Mouse (Mus musculus) gastrocnemius, adult 18-20 months (tissue): Measurements from ENCODE around the gene Cacna1d. TPM values are rescaled to one million over a fixed set of nuclear protein-coding genes. Genes with fewer than 3 reads are reported as not detected.

Experiments used
- DNase-seq: peaks from one replicate; pipeline ENCODE4 v3.0.0; 2021; ENCODE audit warnings: low spot score
- total RNA-seq, 2 experiments: library from RNA; stranded (reverse); gene quantifications; 2 replicates each; pipeline ENCODE4 v1.2.3; 2021

Cacna1d gene
- total RNA-seq, 2 experiments from 2014 or later, result 0.26 to 0.37 TPM

DNA sequence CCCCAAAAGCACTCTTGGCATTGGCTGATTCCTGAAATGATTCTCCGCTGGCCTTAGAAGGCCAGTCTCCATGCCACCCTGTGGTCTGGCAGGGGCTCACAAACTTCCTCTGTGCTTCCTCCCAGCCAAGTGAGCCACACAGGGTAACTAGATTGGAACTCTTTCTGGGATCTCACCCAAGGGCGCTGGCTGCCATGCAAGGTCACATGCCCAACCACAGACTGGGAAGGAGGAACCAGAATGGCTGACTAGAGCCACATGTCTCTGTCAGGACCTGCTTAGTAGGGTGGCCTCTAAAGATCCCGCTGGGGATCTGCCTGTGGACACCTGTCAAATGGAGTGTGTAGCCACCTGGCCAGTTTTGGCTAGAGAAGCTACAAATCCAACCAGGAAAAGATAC lies 273.1 kb downstream of the Cacna1d start:
- DNase-seq, result peak; percentile 69

DNA sequence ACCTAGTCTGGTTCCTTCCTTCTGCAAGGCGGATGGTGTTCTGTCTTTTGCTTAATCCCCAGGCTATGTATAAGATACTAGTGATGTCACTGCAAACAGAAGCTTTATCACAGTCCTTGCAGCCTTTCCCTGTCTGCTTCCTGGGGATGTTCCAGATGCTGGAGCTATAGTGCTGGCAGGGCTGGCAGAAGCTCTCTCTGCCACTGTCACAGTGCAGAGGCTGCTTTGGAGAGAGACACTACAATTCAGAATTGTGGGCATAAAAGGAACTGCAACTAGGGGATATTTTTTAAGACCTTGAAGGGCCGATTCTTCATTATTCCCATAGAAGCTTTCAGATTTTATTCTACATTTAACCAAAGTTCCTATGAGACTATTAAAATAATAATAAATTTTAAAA lies 274.1 kb downstream of the Cacna1d start:
- no peak for DNase-seq

GRCm38 (mm10) chr14:30208156-30208555 lies 283.1 kb downstream of the Cacna1d start:
- DNase-seq, result no peak

DNA sequence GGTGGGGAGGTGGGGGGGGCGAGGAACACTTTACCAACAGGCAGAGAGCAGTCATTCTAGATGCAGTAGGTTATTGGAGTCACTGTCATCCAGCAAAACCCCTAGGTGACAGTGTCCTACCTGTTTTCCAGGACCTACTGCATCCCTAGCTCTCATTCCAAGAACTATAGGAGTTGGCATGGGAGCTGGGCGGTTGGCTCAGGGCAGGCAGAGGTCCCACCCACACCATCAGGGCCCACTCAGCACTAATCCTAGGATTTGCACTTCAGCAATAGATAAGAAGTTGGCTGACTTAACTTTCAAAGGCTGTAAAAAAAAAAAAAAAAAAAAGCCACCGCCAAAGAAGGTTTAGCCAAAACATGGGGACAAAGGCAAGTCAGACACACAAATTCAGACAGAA lies 285.4 kb downstream of the Cacna1d start:
- DNase-seq, result no peak

- DNase-seq, result no peak
These were observed 286.7 kb downstream of the Cacna1d start for GRCm38 (mm10) chr14:30204526-30204925.

GRCm38 (mm10) chr14:30200310-30200709 lies 290.9 kb downstream of the Cacna1d start:
- no peak for DNase-seq

DNA sequence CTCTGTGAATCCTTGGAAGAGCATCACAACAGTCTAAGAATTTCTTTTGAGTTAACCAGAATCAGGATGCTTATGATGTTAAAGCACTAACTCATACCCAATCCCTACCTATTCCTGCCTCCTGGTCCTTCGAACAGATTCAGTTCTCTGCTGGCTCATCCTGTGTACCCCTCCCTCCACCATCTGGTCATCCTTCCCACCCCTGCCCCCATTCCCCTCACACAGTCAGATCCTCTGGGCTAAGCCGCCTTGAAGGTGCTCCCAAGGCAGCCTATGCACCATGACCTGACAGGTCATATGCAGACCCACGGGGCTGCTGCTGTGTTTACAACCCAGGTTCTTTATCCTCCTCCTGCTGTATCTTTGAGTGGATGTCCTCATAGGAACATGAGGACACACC lies 292.4 kb downstream of the Cacna1d start:
- no peak for DNase-seq

DNA sequence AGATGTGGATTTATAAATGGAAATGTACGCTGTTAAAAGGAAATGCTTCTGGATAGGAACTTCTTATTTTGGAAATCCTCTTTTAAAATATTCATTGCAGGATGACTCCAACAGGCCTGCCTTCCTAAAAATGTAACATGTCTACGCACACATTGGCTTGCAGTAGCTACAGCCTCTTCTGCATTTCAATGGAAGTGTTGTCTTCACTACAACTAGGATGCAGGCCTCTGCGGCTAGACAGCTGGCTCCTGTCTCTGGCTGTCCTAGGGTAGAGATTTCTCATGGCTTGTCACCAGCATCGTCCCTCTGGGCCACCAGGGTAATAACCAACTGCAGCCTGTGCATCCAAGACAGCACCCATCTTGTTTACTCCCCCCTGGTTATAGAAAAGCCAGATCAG lies 293.1 kb downstream of the Cacna1d start:
- no peak for DNase-seq

DNA sequence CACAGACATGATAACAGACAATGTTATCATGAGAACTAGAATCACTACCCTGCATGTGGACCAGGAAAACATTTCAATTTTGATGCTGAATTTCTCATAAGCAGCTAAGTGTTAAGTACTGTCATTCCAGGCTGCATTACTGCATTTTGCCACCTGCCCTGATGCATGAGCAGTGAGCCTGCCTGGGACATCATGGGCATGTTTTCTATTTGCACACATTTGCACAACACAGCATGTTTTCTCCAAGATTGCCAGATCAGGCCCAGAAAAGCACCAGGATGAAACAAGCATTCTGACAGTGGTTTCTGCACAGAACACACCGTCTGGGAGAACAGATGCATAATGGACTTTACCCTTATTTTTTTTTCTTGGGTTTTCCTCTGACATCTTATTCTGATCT lies 294.3 kb downstream of the Cacna1d start:
- no peak for DNase-seq

GRCm38 (mm10) chr14:30196235-30196634 lies 295.0 kb downstream of the Cacna1d start:
- no peak for DNase-seq

DNA sequence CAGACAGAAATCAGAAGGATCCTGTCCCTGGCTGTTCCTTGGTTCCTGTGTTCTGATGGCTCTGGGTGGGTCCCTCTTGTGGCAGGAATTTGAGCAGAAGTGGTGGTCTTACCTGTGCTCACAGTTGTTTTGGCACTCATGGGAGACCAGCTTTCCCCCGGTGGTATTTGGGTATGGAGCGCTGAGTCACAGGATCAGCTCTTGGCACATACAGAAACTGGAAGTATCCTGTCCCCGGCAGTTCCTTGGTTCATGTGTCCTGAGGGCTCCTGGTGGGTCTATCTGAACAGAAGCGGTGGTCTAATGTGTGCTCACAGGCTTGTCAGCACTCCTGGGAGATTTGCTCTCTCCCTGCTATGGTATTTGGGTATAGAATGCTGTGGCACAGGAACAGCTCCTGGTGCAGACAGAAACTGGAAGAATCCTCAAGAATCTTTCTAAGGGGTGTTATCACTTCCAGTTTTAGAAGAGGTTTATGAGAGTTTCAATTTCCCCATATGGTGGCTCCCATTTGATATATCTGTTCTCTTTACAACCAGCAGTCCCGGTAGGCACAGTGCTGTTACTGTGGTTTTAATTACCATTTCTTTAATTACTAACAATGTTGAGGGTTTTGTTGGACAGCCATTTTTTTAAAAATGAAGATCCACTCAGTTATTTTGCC lies 300.8 kb downstream of the Cacna1d start:
- DNase-seq, result no peak

DNA sequence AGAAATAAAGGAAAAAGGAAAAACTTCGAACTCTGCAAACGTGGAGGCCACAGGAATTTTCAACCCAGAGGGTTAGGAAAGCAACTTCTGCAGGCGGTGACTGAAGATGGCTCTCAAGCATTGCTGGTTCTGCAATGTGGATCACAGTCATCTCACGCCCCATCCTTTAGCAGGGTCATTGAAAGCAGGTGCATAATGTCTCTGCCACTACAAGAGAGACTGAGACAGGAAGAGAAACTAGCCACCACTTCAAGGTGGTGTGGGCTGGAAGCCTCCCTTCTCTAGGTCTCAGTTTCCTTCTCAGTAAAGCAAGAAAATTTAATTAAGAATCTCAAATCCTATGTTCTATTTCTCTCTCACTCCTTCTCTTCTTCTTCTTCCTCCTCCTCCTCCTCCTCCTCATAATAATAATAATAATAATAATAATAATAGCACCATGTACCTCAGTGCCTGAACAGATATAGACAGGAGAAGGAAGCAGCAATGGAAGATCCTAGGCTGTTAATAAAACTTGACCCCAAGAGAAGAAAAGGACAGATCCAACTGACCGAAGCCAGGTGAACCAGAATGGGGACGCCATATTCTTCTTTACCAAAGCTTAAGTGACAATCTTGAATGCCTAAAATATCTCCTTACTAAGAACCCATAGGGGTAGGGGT lies 305.5 kb downstream of the Cacna1d start:
- no peak for DNase-seq

- no peak for DNase-seq
These were observed 306.7 kb downstream of the Cacna1d start for GRCm38 (mm10) chr14:30184445-30185152.

DNA sequence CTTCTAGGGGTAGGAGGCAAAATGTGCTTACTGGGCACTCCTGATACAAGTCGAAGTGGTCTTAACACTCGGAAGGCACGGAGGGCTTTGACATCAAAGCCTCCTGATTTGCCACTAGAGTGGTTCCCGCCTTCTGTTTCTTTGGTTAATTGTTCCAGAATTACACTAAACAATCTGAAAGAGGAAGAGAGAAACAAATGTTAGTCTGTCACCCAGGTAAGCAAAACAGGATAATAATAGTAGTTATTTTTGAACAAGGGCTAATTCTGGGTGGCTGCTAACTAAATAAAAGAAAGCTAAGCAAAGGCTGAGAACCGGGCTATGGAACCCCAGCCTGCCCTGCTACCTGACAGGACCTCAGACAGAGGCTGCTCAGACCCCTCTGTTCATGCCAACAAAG lies 307.2 kb downstream of the Cacna1d start:
- DNase-seq, result no peak

GRCm38 (mm10) chr14:30182624-30183524 lies 308.4 kb downstream of the Cacna1d start:
- DNase-seq, result no peak

DNA sequence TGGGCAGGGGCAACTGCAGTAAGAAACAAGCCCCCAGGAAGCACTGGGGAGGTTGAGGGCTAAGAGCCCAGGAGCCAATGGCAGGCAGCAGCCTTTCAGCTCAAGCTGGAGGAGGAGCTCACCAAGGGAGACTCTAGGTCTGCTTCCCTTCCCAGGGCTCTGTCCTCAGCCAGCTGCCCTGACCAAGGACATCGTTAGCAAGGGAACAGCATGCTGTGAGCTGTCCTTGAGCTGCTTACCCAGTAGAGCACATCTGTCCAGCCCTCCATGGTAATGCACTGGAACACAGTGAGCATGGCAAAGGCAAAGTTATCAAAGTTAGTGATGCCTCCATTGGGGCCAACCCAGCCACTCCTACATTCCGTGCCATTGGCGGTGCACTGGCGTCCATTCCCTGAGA lies 312.9 kb downstream of the Cacna1d start:
- DNase-seq, result no peak

DNA sequence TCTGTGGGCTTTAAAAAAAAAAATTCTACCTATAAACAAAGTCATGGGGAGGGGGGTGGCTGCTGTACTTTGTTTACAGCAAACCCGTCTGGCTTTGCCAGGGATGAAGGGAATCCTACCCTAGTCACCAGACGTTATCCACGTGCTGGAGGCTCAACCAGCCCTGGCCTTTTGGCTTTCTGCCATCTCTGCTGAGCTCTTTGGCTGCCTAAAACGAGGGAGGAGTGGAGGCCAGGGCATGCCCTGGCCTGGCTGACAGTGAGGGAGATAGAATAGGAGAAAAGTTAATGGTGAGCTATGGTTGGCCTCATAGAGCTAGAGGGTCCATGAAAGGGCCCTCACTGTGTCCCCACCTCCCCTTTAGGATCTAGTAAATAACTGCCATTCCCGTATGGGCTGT lies 313.4 kb downstream of the Cacna1d start:
- DNase-seq, result no peak

DNA sequence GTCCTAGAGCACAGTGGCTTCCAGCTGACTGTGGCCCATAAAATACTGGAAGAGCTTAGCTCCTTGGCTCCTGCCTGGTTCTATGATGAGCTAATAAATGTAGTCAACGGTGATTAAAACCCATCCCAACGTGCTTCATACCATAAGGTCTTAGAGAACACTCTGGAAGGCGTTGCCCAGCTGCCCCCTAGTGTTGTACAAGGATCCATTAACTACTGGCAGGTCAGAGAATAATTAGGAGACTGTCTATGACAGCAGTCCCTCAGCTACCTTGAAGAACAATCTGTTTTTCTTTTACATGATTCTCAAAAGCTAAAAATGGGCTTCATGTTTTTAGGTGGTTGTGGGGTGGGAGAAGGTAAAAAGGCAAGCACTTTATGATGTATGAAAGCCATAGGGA lies 315.9 kb downstream of the Cacna1d start:
- no peak for DNase-seq

DNA sequence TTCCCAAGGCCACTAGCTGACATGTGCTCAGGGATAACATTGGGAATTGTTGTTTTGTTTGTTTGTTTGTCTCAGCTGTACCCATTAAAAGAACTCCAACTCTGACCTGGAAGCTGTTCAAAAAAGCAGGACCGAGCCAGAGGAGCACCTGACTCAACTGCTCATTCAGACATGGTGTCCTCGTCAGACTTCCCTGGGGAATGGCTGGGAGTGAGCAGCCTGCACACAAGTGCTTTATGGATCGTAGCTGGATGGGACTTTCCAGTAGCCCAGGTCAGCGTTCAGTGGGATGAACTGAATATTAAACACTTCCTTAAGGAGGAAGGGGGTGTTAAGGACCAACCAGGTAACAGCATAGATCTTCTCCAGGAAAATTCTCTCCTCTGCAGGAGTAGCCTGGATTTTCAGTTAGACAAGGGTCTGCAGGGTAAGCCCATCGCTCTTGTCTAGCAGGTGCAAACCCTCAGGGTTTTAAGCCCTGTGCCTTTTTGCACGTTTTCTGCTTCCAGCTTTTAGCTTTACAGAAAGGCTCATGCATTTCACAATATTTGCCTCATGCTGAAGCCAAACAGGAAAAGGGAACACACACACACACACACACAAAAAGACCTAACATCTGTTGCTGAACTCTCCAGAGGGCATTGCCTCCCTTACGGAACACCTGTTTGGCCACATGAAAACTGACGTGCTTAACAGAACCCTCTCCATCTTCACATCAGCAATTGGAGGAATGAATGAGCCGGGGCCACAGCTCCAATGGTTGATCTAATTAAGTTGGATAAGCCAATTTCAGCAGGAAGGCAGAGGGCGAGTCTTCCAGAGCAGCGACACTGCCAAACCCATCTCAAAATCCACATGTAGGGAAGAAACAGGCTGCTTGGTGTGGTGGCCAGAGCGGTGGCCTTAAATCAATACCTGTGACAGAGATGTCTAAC lies 318.2 kb downstream of the Cacna1d start:
- DNase-seq, result no peak

GRCm38 (mm10) chr14:30171593-30171992 lies 319.7 kb downstream of the Cacna1d start:
- no peak for DNase-seq

- DNase-seq, result no peak
These were observed 320.2 kb downstream of the Cacna1d start for GRCm38 (mm10) chr14:30171008-30171407.
